Comparison of ENCODE assay signal across 14 mouse cellular contexts in the genomic region with DNA sequence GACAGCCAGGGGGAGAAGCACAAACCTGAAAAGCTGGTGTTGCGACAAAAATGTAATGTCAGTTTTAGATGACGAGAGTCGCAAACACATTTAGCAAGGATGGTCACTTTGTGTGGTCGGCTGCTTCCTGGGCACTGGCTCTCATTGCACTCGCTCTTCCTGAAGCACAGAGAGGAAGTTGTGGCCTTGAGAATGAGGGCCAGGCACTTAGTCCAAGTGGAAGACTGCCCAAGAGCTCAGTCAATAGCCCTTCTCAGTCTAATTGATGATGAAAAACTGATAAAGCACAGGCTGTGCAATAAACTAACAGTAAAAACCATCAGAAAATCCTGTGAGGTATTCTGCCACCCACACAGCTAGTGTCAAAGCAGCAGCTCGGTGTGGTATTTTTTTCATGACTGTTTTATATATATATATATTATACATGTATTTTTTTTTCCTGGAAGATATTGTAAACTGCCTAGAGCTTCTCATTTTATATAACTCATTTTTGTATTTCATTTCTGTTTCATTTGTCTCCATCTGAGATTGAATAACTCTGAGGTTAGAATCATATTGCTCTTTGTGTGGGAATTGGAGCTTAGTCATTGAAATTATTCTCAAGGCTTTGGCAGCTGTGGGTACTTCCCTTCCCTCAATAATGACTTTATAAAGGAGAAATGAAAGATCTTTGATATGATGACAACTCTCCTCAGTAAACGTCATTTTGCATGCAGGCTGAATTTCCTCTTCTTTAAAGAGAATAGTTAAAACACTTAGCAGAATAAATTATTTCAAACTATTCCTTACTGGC. TPM values are rescaled to one million over a fixed set of nuclear protein-coding genes. Genes with fewer than 3 reads are reported as not detected.
A peak's percentile ranks its signal among the peaks of the same experiment; 100 is the strongest.
DNase-seq lines count a peak whose midpoint lies in the region; ATAC-seq lines count a peak whose summit lies in the region.
"Had no signal": no experiment of that assay in that cellular context is flagged by ENCODE, and none has a peak within 500 bp of the region (broad histone marks: within the 10 kb centered on the region; RNA-seq: fewer than 3 reads in every experiment).

No protein-coding gene starts in this region.

- peak; percentile 7 for DNase-seq in cerebellum, adult 11-12 months
- no peak for DNase-seq in cerebellum, postnatal 36 days
- peak; percentile 7 to 17 for DNase-seq in layer of hippocampus, postnatal 10 days (ENCODE audit: low spot score in 2 of 2)
- DNase-seq in layer of hippocampus, adult 9-10 months (ENCODE audit: low spot score) = no peak
- peak; percentile 4 to 5 for DNase-seq in cerebellum, postnatal 10 days
- no peak for DNase-seq in frontal cortex, postnatal 25 days (ENCODE audit: low spot score in 2 of 2)
- DNase-seq: heart, adult 18-20 months; kidney, postnatal 10 days; liver, postnatal 0 days had no signal

- ATAC-seq in megakaryocyte, adult 5-6 weeks (ENCODE audit: poor library complexity, severe bottlenecking) = peak; percentile 54
- no peak for ATAC-seq in CD4-positive, CD25-positive, alpha-beta regulatory T cell, adult 4 months
- ATAC-seq: liver, postnatal 0 days had no signal

RNA-seq across cellular contexts. Expression of a gene that starts 41.7 kb away (rescaled TPM):
- total RNA-seq in layer of hippocampus, postnatal 10 days (2021) = not detected
- total RNA-seq in megakaryocyte, adult 5-6 weeks (2015) = not detected in 2 replicates
- not detected in 2 replicates for total RNA-seq in megakaryocyte, adult 5-6 weeks (2017)
- polyA plus RNA-seq in CD4-positive, CD25-positive, alpha-beta regulatory T cell, adult 4 months (2017; shearing (Covaris generic)) = 1 to 10 TPM in 1 of 2 experiments, not detected in 1; 5.2 TPM
- total RNA-seq: heart, adult 18-20 months; hematopoietic stem cell, adult 5-6 weeks; left cerebral cortex, postnatal 36 days had no signal
- polyA plus RNA-seq: embryonic facial prominence, embryonic 15.5 days; liver, postnatal 0 days had no signal

Comparison
In these comparisons a context has a peak if more than half of its experiments do, and no peak if none do; other contexts are left out.
1. DNase-seq: peak in cerebellum, adult 11-12 months (single experiment), layer of hippocampus, postnatal 10 days (2 of 2) and cerebellum, postnatal 10 days (2 of 2); none in cerebellum, postnatal 36 days (0 of 2), layer of hippocampus, adult 9-10 months (single experiment) and frontal cortex, postnatal 25 days (0 of 2).